Mouse (Mus musculus) heart, adult 11 months (tissue): ENCODE results near the gene Pdss2.

ENCODE experiments used
- DNase-seq: peaks from one replicate; pipeline ENCODE4 v3.0.0; 2022

Pdss2 gene

GRCm38 (mm10) chr10:43487441-43488010, 266.2 kb downstream of the Pdss2 start:
- DNase-seq = peak; percentile 82

- DNase-seq = no peak
These were observed 267.0 kb downstream of the Pdss2 start for GRCm38 (mm10) chr10:43488258-43488657.

DNA sequence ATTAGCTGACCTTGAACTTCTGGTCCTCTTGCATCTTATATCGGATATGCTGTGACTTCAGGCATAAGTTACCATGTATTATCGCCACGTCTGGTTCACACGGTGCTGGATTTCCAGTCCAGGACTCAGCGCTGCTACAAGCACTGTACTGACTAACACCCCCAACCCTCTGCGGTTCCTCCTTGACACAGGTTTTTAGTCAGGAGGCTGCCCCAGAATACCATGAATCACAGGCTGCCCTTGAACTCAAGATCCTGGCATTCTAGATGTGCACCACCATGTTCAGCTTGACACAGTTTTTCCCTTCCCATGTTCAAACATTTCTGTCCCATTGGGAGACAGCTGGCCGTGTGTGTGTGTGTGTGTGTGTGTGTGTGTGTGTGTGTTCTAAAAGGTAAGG, 267.9 kb downstream of the Pdss2 start:
- no peak for DNase-seq

DNA sequence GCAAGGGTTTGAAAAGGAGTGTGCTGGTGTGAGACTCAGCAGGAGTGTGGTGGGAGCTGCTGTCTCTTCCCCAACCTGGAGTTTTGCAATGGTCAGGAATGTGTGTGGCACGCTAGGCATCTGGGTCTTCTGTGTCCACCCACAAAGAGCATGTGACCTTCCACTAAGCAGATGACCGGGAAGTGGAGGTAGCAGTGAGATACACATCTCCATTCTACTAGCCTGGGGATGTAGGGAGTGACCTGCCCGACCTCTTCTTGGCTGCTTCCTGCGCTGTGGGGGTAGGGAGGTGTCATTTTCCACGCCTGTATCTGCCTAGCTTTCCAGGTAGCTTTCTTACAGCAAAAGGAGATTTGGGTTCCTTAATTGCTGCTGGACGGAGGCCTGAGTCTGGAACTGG, 268.3 kb downstream of the Pdss2 start:
- DNase-seq = peak; percentile 88

DNA sequence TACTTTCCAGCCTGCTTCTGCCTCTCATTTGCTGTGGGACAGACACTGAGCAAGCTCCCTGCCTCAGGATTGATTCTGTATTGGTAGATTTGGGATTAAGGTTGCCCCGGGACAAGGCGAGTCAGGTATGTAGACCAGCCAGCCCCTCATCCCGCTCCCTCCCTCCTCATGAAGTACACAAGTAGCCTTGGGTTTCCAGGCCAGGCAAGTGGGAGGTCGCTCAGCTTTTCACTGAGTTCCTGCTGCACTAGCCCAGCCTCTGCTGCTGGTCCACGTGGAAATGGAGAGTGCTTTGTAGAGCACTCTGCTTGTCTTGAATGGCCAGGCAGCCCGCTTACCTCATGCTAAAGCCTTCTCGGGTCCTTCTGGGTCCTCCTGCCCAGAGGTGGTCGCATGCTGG, 268.7 kb downstream of the Pdss2 start:
- DNase-seq = peak; percentile 89

- DNase-seq = peak; percentile 97
These were observed 269.6 kb downstream of the Pdss2 start for GRCm38 (mm10) chr10:43490846-43491245.

- DNase-seq = no peak
These were observed 281.3 kb downstream of the Pdss2 start for GRCm38 (mm10) chr10:43502599-43502998.

- DNase-seq = no peak
These were observed 283.0 kb downstream of the Pdss2 start for GRCm38 (mm10) chr10:43504291-43504690.

- DNase-seq = no peak
These were observed 285.8 kb downstream of the Pdss2 start for GRCm38 (mm10) chr10:43507051-43507450.

DNA sequence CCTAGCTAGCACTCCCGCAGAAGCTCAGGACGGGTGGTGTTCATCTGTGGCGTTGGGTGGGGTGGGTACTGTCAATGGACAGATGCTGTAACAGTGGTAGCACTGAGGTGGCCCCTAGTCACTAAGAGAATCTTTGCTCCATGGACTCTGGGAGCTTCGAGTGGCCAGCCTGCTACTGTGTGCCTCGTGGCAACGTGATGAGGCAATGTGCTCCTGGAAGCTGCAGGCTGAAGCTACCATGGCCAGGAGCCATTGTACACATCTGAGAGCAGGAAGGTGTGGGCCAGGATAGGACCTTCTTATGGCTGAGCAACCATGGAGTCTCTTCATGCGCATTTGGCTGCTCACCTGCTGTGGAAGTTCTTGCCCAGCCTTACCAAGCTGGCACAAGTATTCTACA, 287.9 kb downstream of the Pdss2 start:
- DNase-seq = no peak

DNA sequence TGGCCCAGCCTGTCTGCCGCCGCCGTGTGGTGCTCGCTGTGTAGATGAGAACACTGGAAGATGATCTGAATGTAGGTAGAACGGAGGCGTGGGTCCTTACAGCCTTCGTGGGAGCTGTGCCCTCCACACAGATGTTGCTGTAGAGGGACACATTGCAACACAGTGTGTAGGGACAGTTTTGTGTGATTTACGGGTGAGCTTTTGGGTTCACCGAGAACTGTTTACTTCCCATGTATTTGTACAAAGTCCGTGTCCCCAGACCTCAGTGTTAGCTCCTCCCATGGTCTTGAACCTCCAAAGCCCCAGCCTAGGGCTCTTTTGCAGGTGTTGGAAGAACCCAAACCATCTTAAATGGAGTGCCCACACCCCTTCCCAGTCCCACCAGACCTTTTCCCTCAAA, 291.7 kb downstream of the Pdss2 start:
- peak; percentile 78 for DNase-seq
